Mouse (Mus musculus) embryonic facial prominence, embryonic 11.5 days (tissue): ENCODE measurements at regions not wholly inside any gene's neighbourhood (a gene's known extent, or its start where the extent isn't known, plus 50 kb on each side); places are given as distances from the start of the nearest gene placed in this dataset.

Experiments used
- ATAC-seq: fragments of 200-750 bp; cut with Nextera tagmentation; replicated peaks from 2 replicates; pipeline ENCODE4 v1.8.0; 2017; ENCODE audit warnings: low read depth; ENCODE audit not compliant: insufficient number of reproducible peaks, low FRiP score, low TSS enrichment
- DNase-seq: peaks from one replicate; pipeline ENCODE4 v3.0.0-alpha.2; 2015; ENCODE audit warnings: low spot score
- H3K27ac ChIP-seq: fragments of 300-500 bp; sonication (generic); replicated peaks from 2 replicates; pipeline ENCODE4 v1.5.1; 2014; ENCODE audit warnings: mild to moderate bottlenecking, low read depth, low read length, control low read depth
- H3K27me3 ChIP-seq: fragments of 300-500 bp; sonication (generic); 2 replicates; pipeline ENCODE4 v1.6.1; 2014; ENCODE audit warnings: mild to moderate bottlenecking, low read length, moderate library complexity, mixed read lengths; ENCODE audit not compliant: control insufficient read depth, insufficient read depth
- H3K36me3 ChIP-seq: fragments of 300-500 bp; sonication (generic); replicated peaks from 2 replicates; pipeline ENCODE4 v1.6.1; 2014; ENCODE audit warnings: low read depth, mild to moderate bottlenecking, low read length, moderate library complexity, mixed read lengths; ENCODE audit not compliant: control insufficient read depth, insufficient read depth
- H3K4me1 ChIP-seq: fragments of 300-500 bp; sonication (generic); 2 replicates; pipeline ENCODE4 v1.6.1; 2014; ENCODE audit warnings: low read length, mixed read lengths; ENCODE audit not compliant: control insufficient read depth, insufficient read depth
- H3K4me2 ChIP-seq: fragments of 300-500 bp; sonication (generic); 2 replicates; pipeline ENCODE4 v1.6.1; 2014; ENCODE audit warnings: low read depth, mild to moderate bottlenecking, control low read depth, low read length, moderate library complexity
- H3K4me3 ChIP-seq: fragments of 300-500 bp; sonication (generic); 2 replicates; pipeline ENCODE4 v1.5.1; 2014; ENCODE audit warnings: low read depth, low read length, control low read depth
- H3K9ac ChIP-seq: fragments of 300-500 bp; sonication (generic); replicated peaks from 2 replicates; pipeline ENCODE4 v1.6.1; 2014; ENCODE audit warnings: mild to moderate bottlenecking, control low read depth, low read length
- H3K9me3 ChIP-seq: fragments of 300-500 bp; sonication (generic); replicated peaks from 2 replicates; pipeline ENCODE4 v1.6.1; 2016; ENCODE audit warnings: mild to moderate bottlenecking, low read length, inconsistent platforms, mixed read lengths; ENCODE audit not compliant: control insufficient read depth
- WGBS: fragments of 180-500 bp; shearing (Covaris S2); extraction: QIAGEN DNeasy Blood & Tissue Kit; methylation state at CpG from one replicate; pipeline ENCODE4 v1.1.7; 2014; 5-methylcytosine and 5-hydroxymethylcytosine counted together

DNA sequence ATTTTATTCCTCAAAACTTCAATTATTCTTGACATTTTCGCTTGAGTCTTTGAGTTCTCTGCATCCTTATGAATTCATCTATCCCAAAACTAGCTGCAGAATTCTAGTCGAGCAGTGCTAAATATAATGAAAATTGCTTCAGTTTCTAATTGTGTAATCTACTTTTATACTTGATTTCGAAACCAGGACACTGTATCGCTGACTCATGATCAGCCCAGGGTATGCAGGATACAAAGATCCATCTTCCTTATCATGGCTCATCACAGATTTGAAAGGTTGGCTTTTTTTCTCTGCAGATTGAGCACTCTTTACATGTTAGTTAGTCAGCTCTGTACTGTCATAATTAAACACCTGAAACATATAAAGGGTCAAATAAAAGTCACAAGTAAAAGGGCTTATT, 242.1 kb upstream of the Cdyl start:
- no peak overlapping the region for H3K9ac ChIP-seq
- H3K27me3 ChIP-seq, result no peaks in the 10 kb centered on the region
- WGBS, result 89% methylated on average over 4 of the region's 4 CpGs
- no peaks in the 10 kb centered on the region for H3K4me1 ChIP-seq
- no peak overlapping the region for H3K4me3 ChIP-seq
- no peak for DNase-seq
- no peaks in the 10 kb centered on the region for H3K9me3 ChIP-seq
- no peak overlapping the region for H3K4me2 ChIP-seq
- H3K36me3 ChIP-seq, result no peaks in the 10 kb centered on the region
- H3K27ac ChIP-seq, result no peak overlapping the region
- no peak for ATAC-seq

DNA sequence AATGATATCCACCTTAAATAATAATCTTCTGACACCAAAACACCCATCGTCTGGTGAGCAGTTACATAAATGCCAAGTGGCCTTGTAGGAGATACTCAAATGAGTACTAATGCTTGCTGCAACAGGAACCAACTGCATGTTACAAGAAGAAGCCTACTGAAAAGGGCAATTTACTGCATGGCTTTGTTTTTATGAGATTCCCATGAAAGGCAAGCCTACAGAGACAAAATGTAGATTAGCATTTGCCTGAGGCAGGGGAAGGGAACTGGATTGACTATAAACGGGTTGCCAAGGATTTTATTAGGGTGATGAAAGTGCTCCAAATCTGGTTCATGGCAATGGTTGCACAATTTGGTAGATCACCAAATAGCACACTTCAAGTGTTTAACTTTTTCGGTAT, 239.6 kb upstream of the Cdyl start:
- DNase-seq (no peak), ATAC-seq (no peak)
- 76% methylated on average over 3 of the region's 3 CpGs for WGBS
- H3K9me3 ChIP-seq, result no peaks in the 10 kb centered on the region
- no peak overlapping the region for H3K9ac ChIP-seq
- H3K27me3 ChIP-seq, result no peaks in the 10 kb centered on the region
- no peak overlapping the region for H3K4me3 ChIP-seq
- H3K4me1 ChIP-seq, result no peaks in the 10 kb centered on the region
- H3K36me3 ChIP-seq, result no peaks in the 10 kb centered on the region
- H3K27ac ChIP-seq, result no peak overlapping the region
- H3K4me2 ChIP-seq, result no peak overlapping the region

DNA sequence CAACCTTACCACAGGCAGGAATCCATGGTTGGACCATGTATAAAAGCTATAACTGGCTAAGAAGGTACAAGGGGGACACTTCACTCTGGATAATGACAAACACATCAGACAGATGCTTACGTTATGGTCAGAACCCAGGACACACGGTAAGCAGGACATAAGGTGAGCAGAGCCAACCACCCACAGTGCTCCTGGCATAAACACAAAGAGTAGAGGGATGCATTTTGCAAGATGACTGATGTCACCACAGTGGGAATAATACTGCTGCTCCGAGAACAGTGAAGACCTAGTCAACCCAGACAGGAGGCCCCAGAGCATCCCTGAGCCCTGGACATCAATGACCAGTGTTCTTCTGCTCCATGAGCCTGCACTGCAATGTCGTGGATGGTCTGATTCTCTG, 233.6 kb upstream of the Cdyl start:
- no peak for ATAC-seq
- Histone ChIP-seq H3K27ac (no peak overlapping the region), H3K4me3 (no peak overlapping the region), H3K9me3 (no peaks in the 10 kb centered on the region), H3K9ac (no peak overlapping the region), H3K4me2 (no peak overlapping the region), H3K4me1 (no peaks in the 10 kb centered on the region), H3K27me3 (no peaks in the 10 kb centered on the region), H3K36me3 (no peaks in the 10 kb centered on the region)
- no peak for DNase-seq
- WGBS, result 90% methylated on average over 4 of the region's 4 CpGs

DNA sequence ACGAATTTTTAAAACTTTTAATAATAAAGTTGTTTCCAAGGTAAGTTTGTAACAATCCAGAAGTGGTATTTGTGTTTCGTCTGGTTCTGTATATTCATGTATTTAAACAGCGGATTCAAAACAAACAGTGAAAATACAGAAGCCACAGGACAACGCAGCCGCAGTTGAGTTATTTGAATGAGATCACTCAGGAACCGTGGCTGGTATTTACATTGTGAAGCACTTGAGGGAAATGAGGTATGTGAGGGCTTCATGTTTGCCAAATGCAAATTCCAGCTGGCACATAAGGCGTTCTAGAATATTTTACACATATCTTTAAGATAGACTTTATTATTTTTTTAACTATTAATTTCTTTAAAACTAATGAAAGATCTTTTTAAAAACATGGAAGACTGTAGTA, 224.5 kb upstream of the Cdyl start:
- Histone ChIP-seq H3K4me3 (no peak overlapping the region), H3K27ac (no peak overlapping the region), H3K4me2 (no peak overlapping the region), H3K27me3 (no peaks in the 10 kb centered on the region), H3K36me3 (no peaks in the 10 kb centered on the region), H3K4me1 (no peaks in the 10 kb centered on the region), H3K9ac (no peak overlapping the region), H3K9me3 (no peaks in the 10 kb centered on the region)
- no peak for ATAC-seq
- 75% methylated on average over 7 of the region's 7 CpGs for WGBS
- no peak for DNase-seq

DNA sequence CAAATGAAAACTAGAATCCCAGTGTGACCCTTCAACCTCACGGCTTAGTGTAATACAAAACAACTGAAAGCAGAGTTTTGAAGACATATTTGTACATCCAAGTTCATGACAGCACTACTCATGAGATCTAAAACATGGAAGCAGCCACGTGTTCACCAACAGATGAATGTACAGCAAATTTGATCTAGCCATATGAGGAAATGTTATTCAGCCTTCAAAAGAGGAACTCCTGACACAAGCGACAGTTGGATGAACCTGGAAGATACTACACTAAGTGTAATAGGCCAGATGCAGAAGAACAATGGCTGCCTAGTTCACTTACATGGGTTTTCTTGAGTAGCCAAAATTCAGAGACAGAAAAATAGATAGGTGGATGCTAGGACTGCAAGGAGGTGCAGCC, 212.0 kb upstream of the Cdyl start:
- Histone ChIP-seq H3K4me1 (no peaks in the 10 kb centered on the region), H3K27ac (no peak overlapping the region), H3K36me3 (no peaks in the 10 kb centered on the region), H3K4me3 (no peak overlapping the region), H3K4me2 (no peak overlapping the region), H3K27me3 (no peaks in the 10 kb centered on the region), H3K9ac (no peak overlapping the region), H3K9me3 (no peaks in the 10 kb centered on the region)
- no peak for ATAC-seq
- WGBS, result 87% methylated on average over 3 of the region's 3 CpGs
- DNase-seq, result no peak

DNA sequence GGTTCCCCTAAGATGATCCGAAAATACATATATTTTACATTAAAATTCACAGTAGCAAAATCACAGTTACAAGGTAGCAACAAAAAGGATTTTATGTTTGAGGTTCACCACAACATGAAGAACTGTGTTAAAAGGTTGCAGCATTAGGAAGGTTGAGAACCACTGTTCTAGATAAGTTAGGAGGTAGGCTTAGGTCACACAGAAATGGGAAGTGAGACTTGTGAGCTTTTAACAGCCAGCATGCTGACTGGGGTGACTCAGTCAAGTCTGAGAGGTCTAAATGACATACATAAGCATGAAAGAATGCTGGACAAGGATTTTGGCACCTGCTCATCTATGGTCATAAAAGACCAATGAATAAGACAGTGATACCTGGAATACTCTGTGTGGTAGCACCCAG, 207.2 kb upstream of the Cdyl start:
- DNase-seq (no peak), ATAC-seq (no peak)
- H3K9ac ChIP-seq, result no peak overlapping the region
- H3K4me2 ChIP-seq, result no peak overlapping the region
- WGBS, result 82% methylated on average over 1 of the region's 1 CpGs
- no peaks in the 10 kb centered on the region for H3K4me1 ChIP-seq
- no peak overlapping the region for H3K27ac ChIP-seq
- no peak overlapping the region for H3K4me3 ChIP-seq
- H3K36me3 ChIP-seq, result no peaks in the 10 kb centered on the region
- no peaks in the 10 kb centered on the region for H3K27me3 ChIP-seq
- H3K9me3 ChIP-seq, result no peaks in the 10 kb centered on the region

DNA sequence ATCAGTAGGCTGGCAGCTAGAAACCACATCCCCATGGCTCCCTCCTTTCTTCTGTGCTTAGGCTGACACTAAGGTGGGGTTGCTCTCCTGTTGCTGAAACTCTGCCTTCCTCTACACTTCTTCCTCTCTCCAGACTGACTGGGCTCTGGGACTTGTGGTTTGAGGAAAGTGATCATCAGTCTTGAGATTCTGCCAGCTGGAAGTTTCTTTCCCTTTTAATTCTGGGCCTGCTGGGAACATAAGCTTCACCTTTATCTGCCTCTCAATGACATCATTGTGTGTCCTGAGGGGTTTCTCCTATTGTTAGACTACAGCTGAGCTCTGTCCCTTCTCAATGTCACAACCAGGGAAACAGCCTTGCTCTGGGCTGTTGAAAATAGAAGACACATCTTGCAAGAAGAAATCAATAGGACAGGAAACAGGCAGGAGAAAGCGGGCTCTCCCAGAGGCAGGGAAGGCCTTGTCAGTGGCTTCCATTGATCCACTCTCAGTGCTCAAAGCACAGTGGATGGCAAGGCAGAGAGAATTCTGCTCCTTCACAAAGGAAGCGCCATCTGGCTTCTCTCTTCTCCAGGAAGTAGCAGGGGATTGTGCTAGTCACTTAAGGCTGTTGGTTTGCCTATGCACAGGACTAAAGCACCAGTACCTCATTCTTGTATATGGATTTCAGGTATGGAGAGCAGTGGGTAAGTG, 206.3 kb upstream of the Cdyl start:
- H3K4me3 ChIP-seq, result no peak overlapping the region
- ATAC-seq, result 0 out of 2 replicates have a peak, but pooled peaks have one; percentile 62
- H3K36me3 ChIP-seq, result no peaks in the 10 kb centered on the region
- no peak overlapping the region for H3K4me2 ChIP-seq
- H3K27ac ChIP-seq, result no peak overlapping the region
- 59% methylated on average over 2 of the region's 2 CpGs for WGBS
- H3K9ac ChIP-seq, result no peak overlapping the region
- no peaks in the 10 kb centered on the region for H3K4me1 ChIP-seq
- peak; percentile 6 for DNase-seq
- no peaks in the 10 kb centered on the region for H3K27me3 ChIP-seq
- H3K9me3 ChIP-seq, result no peaks in the 10 kb centered on the region

DNA sequence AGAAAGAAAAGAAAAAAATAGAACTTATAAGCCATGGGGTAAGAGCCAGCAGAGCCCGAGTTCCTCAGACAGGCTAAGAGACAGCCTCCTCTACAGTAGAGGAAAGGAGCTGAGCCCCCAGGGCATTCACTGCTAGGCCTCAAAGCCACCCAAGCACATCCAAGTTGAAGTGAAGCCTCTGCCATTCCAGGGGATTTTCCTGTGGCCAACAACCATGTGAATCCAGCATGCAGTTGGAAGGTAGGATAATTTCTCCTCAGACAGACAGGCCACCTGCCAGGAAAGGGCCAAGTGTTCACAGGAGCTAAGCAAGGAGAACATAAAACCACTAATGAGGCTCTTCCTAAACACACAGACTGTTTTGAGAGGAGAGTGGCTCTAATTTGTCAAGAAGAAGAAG, 199.6 kb upstream of the Cdyl start:
- 76% methylated on average over 1 of the region's 1 CpGs for WGBS
- no peak for ATAC-seq

More for the DNA sequence above, 199.6 kb upstream of the Cdyl start:
- Histone ChIP-seq H3K36me3 (no peaks in the 10 kb centered on the region), H3K9ac (no peak overlapping the region), H3K27me3 (no peaks in the 10 kb centered on the region), H3K4me3 (no peak overlapping the region), H3K9me3 (no peaks in the 10 kb centered on the region), H3K4me1 (no peaks in the 10 kb centered on the region), H3K27ac (no peak overlapping the region), H3K4me2 (no peak overlapping the region)
- no peak for DNase-seq
